Mouse (Mus musculus) thymus, postnatal 10 days (tissue): ENCODE data around the gene Tkfc.
"Not testable (repeated sequence)": the region's sequence is repeated elsewhere in the genome, so short reads cannot be mapped to it uniquely, and the experiment has no call there.

Experiments used
- DNase-seq, 2 experiments: peaks; one replicate each; pipeline ENCODE4 v3.0.0; 2021; ENCODE audit warnings: low spot score in 2 of 2

Tkfc gene

DNA sequence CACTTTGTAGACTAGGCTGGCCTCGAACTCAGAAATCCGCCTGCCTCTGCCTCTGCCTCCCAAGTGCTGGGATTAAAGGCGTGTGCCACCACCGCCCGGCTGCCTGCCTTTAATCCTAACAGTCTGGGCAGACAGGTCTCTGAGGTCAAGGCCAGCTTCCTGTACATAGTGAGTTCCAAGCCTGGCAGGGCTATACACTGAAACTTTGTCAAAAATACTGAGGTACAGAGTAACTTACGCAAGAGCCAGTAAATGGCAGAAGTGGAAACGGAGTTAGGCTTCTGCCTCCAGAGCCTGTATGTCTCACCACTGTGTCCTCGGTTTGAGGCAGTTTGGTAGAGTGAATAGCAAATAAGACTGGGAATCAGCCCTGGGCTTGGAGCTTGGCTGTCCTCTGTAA lies 18.2 kb downstream of the Tkfc start:
- DNase-seq: no peak

DNA sequence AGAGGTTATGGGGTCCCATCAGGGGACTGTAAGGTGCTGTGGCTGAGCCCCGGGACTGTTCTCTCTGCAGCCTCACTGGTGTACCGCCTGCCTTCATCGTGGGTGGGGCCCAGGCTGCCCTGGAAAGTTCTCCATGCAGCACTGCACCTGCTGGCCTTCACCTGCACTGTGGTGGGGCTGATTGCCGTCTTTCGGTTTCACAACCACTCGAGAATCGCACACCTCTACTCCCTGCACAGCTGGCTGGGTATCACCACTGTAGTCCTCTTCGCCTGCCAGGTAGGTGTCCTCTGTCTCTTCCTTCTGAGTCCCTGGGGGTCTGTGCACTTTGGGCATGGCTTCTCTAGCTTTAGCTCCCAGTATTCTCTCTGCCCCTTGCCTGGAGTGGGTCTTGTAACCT lies 20.3 kb downstream of the Tkfc start:
- DNase-seq: no peak

DNA sequence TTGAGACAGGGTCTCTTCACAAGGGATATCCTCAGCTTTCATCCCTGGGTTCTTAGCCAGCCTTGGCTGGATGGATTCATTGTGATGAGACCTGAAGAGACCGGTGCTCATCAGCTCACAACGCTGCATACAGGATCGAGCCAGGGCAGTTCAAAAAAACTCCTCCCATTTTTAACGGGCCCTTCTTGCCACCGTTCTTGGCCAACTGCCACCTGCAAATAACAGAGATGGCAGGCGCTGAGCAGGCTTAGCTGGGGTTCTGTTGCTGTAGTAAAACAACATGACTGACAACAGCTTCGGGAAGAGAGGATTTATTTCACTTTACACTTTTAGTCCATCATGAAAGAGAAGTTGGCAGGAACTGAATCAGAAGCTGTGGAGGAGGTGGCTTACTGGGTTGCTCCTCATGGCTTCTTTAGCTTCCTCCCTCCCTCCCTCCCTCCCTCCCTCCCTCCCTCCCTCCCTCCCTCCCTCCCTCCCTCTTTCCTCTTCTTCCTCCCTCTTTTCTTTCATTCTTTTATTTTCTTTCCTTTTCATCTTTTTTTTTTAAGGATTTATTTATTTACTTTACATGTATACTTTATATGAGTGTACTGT lies 21.8 kb downstream of the Tkfc start:
- DNase-seq: no peak

DNA sequence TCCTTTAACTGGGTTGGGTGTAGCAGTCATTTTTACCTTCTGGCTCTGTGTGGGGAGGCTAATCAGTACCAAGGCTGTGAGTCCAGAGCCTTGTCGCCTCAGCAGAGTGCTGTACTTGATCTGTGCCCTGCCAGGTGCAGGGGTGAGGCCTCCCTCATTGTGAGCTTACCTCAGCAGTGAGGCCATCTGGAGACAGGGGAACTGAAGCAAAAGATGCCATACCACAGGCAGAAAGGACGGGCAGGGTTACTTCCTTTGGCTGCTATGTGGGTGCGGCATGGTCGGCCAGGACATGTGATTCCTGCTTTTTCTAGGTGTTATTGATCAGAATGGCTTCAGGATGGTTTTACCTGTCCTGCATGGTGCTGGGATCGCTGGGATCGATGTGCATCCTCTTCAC lies 23.5 kb downstream of the Tkfc start:
- DNase-seq: no peak

DNA sequence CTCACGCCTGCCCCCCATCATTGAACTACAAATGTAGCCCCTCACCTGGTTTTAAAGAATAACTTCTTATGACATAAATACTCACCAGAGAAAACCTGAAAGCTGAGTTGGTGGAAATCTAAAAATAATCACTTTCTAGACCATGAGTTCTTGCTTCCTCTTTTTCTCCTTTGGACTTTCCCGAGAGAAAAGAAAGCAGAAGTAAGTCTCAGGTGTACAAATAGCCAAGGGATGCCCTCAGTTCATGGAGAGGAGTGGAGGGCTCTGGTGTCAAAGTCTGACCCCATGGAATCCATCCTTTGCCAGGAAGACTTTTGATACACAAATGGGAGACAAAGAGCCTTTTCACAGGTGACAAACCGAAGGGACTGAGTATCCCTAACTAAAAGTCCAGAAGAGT lies 24.7 kb downstream of the Tkfc start:
- DNase-seq: no peak

DNA sequence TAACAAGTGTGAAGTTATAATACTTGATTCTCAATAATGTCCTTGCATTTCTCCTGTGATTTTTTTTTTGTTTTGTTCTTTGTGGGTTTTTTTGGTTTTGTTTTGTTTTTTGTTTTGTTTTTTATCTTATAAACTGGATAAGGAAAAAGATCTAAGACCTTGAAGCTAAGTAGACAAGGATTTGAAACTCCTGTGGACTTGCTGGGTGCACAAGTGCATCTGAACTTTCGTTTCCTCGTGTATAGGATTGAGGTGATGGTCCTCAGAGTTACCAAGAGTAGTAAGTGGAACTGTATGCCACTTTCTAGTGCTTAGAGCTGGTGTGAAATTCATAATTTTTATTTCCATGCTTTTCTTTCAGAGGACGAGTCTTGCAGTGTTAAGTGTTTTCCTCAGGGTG lies 25.4 kb downstream of the Tkfc start:
- DNase-seq: no peak

DNA sequence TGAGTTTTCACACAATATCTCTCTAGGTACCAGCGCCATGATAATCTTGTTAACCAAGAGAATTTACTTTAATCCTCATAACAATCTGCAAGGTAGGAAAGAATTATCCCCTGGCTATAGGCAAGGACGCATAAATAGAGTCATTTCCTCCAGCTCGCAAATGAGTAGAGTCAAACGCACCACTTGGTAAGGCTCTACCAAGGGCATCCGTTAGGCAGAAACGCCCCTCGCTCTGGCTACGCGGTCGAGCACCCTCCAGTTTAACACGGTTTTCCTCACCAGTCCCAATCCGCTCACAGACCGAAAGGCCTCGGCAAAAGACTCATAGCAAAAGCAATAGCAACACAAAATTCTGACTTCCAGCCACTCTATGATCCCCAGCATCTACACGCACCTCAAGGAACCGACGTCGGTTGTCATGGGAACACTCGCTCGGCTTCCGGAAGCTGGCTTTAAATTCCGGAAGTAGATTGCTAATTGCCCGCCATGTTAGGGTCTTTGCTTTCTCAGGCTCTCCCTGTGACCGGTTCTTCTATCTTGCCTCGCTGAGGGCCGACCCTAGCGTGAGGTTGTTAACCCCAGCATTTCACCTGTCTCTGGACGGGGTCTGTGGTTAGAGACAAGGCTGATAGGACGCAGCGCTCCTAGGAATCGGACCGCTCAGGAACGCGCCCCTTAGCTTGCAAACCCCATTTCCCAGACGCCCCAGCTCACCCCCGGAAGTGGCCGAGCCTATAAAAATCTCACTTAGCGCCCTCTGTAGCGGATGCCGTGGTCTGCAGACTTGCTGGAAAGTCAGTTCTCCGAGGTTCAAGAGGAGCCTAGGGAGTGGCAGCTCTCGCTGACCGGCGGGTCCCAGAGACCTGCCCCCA lies 28.5 kb downstream of the Tkfc start, which contains the start of the genes Cyb561a3 and Tmem138:
Cyb561a3 (plus strand) TSS at position 483 of the 872 bp plus-strand sequence.
Tmem138 (minus strand) TSS at position 673 of the 872 bp plus-strand sequence.
- DNase-seq: peak; percentile 88 to 92

DNA sequence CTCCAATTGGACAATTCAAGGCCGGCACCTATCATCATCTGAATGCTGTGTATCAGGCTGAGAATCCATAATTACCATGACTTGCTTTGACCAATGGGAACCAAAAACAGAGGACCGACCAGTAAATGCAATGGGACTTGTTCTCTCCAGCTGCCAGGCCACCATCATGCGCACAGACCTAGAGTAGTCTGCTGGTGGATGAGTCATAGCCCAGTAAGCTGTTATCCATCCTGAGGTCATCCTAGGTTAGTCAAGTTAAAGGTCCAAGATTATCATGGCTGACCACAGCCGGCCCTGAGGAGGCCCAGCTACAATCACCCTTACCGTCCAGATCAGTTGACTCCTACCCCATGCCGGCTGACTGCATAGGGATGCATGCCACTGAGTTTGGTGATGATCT lies 35.8 kb downstream of the Tkfc start:
- DNase-seq: no peak

DNA sequence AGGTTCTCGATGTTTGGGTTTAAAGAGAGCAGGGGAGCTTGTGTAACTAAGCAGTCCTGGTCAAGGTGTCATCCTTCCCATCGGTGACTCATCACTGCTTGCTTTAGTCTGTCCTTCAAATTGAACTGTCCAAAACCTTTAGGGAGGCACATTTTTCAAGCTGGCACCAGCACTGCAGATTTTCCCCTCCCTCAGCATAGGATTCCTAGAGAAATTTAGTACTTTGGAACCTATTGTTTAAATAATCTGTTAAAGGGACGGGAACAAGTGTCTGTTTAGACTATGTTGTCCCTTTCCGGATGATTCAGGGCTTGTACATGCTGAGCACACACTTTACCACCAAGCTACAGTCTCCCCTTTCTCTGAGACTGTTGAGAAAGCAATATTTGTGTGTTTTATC lies 40.2 kb downstream of the Tkfc start:
- no peak for DNase-seq

DNA sequence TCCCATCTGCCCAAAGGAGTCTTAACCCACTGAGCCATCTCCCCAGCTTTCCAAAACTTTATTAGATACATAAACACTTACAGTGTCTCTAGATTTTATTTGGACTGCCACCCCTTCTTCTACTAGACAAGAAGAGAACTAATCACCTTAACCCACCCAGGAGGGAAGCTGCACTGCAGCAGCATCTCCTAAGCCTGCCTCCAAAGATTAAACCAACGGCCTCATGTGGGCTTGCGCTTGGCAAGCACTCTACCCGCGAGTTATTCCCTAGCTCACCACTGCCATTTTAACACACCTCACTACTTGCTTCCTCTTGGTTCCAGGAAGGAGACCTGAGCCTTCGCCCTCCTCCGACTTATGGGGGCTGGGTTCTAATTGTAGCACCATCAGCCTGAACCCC lies 41.2 kb downstream of the Tkfc start:
- DNase-seq: no peak

DNA sequence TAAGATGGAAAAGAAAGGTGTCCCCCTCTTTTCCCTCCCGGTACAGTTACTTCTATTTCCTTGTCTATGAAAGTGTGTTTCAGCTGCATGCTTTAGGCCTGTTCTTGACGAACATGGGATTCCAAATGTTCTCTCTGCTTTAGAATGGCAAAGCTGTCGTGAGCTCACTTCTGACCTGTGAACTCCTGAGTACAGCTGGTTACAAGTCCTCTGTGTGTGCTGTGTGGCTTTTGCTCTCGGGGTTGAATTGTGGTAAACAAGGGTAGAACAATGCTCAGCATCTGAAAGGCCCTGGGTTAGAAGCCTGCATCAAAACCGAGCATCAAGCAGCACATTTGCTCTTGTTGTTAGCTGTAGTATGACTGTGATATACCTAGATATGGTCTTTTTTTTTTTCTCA lies 43.1 kb downstream of the Tkfc start:
- DNase-seq: no peak

DNA sequence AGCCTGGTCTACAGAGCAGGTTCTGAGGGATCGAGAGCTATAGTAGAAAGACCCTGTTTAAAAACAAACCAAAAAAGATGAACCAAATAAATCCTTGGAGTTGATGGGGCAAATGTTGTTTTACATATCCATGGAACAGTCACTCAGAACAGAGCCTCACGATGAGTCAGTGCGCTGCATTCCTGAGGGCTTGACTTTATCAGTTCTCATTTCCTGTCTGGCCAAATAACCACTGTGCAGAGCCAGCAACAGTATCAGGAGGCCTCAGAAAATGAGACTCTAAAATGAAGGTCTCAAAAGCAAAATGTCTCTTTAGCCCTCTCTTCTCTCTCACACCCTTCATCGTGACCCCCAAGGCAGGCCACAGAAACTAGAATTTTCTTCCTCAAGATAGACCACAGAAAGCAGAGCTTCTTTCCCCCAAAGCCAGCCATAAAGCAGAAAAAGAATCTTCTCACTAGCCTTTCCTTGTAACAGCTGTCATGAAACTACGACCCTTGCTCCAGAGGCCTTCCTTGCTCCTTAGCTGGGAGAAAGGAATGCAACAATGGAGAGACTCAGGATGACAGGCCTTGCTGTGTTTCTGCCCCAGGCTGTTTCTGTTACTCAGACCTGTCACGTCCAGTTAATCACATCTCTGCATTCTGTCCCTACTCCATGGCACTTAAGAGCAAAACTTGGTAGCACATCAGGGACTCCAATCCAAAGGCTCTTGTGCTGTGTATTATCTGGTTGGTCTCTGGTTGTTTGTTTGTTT lies 43.7 kb downstream of the Tkfc start:
- DNase-seq: no peak

DNA sequence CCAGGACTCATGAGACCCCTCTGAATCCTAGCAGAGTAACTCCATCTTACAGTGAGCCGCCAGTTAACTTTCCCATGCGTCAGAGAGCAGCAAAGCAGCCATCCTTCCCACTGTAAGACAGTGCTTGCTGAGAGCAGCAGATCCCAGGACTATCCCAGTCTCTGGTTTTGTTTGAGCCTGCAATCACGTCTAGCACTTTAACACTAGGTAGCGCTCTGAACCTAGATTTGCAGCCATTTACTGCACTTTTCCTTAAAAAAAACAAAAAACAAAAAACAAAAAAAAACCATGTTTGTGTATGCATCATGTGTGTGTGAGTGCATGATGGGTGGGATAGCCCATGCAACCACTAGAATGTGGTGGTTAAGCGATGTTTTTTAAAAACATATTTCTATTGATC lies 45.3 kb downstream of the Tkfc start:
- no peak for DNase-seq

DNA sequence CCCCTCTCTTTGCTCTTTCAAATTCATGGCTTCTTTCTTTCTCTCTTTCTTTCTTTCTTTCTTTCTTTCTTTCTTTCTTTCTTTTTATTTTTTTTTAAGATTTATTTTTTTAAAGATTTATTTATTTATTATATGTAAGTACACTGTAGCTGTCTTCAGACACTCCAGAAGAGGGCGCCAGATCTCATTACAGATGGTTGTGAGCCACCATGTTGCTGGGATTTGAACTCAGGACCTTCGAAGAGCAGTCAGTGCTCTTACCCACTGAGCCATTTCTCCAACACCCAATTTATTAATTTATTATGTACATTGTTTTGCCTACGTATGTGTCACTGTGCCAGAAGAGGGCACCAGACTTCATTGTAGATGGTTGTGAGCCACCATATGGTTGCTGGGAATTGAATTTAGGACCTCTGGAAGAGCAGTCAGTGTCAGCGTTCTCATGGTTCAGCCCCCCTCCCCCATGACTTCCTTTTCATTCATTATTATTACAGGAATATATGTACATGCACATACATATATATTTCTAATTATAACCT lies 47.5 kb downstream of the Tkfc start:
- DNase-seq: not testable (repeated sequence)

DNA sequence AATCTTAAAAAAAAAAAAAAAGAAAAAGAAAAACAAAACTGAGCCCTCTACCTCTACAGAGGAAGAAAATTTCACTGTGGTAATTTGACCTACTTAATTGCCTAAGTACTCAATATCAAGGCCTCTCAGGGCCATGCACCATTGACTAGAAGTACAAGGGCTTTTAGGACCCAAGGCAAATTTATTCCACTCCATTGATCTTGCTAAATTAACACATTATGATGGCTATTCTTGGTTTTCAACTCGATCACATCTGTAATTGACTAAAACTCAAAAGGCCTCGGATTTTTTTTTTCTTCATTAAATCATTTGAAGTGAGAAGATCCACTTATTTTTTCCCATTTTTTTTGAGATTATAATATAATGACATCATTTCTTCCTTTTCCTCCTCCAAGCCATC lies 48.0 kb downstream of the Tkfc start:
- no peak for DNase-seq

DNA sequence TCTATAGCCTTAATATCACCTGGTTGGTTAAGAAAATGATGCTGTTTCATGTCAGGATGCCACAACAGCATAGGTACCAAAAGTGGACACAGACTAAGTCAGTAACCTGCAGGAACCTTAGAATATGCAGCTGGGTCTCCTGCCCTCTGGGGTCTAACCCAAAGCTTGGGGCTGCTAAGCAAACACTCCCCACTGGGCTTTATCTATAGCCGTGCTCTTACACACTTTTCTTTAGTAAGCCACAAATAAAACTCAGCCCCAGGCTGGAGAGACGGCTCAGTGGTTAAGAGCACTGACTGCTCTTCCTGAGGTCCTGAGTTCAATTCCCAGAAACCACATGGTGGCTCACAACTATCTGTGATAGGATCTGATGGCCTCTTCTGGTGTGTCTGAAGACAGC lies 48.5 kb downstream of the Tkfc start:
- DNase-seq: no peak

DNA sequence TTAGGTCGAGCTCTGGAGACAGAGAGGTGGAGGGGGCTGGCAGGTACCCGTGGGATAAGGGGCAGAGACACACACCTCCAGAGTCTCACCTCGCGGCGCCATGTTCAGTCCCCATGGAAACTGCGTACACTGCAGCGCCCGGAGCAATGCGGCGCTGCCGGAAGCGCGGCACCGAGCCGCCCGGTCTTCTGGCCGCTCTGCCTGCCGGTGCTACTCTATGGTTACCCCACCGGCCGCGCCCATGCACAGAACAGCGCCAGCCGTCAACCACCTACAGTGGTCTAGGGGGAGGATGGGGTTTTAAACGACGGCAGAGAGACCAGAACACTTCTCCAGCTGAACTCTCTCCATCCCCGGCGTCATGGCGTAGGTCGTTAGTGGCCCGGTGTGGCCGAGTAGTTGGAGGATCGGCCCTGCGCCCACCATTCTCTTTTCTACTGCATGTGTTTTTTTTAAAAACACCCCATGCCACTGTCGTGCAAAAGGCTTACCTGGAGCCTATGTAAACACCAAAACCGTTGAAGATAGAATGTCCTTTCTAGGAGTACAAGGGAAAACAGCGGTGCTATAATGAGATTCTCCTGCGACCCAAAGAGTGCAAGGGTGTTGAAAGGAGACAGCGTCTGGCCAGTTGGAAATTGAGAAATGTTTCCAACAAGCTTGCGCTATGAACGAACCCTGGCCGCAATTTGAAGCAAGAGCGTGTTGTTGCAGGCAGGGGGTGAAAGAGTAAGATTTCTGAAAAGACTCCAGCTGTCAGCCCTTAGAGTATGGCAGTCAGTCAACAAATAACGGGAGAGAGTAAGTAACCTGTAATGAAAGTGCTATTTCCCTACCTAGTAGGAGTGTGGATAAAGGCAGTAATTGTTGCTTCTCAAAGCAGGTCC lies 49.6 kb downstream of the Tkfc start, which contains the start of gene Tmem216:
Tmem216 (minus strand) TSS at position 615 of the 887 bp plus-strand sequence.
- peak; percentile 75 to 85 for DNase-seq

DNA sequence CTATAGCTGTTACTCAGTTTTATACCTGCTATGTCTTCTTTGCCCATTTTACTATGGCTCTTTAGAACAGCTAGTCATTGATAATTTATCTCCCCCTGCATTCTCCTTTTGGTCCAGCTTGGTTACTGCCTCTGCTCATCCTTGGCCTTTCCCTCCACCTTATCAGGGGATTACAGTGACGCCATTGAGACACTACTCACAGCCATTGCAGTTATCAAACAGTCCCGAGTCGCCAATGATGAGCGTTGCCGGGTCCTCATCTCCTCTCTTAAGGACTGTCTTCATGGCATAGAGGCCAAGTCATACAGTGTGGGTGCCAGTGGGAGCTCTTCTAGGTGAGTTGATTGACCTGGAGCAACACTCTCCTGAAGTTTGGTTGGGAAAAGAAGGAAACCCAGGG lies 66.0 kb downstream of the Tkfc start:
- no peak for DNase-seq
